ENCODE assay signal across 8 mouse cellular contexts in genomic region chr7:100950481-100951010, GRCm38 (mm10). TPM values are rescaled to one million over a fixed set of nuclear protein-coding genes. Genes with fewer than 3 reads are reported as not detected.
DNase-seq lines count a peak whose midpoint lies in the region; ATAC-seq and TF ChIP-seq lines count a peak whose summit lies in the region.

No protein-coding gene starts in this region.

- H3K9ac ChIP-seq in kidney, embryonic 16.5 days (replicated peaks; ENCODE audit: low read length) = no peak overlapping the region

- WGBS in bone marrow, adult 2 months = 4% methylated on average over 12 of the region's 12 CpGs
- 26% methylated on average over 12 of the region's 12 CpGs for WGBS in kidney, embryonic 16.5 days

- no peak overlapping the region for H3K4me2 ChIP-seq in kidney, embryonic 16.5 days (replicated peaks; ENCODE audit: low read depth, low read length)

- DNase-seq in adrenal gland, adult (ENCODE audit: inconsistent age in 2 of 2, low spot score in 1 of 2) = peak; percentile 48 to 56
- no peak for DNase-seq in adrenal gland, postnatal 4 days (ENCODE audit: low spot score in 2 of 2)
- no peak for DNase-seq in ovary, postnatal 36 days (ENCODE audit: low spot score)
- DNase-seq in cerebellum, adult 11 months = no peak
- DNase-seq in urinary bladder, adult 18-20 months (ENCODE audit: low spot score in 2 of 2) = no peak

- H3K4me1 ChIP-seq in bone marrow, adult 2 months (ENCODE audit: control insufficient read depth, insufficient read depth, low read length) = peaks cover 7% of the 10 kb centered on the region; the same call in 1 of the 2 replicates
- peaks cover 26% of the 10 kb centered on the region for H3K4me1 ChIP-seq in kidney, embryonic 16.5 days (ENCODE audit: insufficient read depth, low read length)

- no peak for TF ChIP-seq POLR2A in bone marrow, adult 2 months (IDR thresholded peaks at IDR 0.05; ENCODE audit: borderline replicate concordance, control insufficient read depth, low read depth, low read length)

- no peaks in the 10 kb centered on the region for H3K9me3 ChIP-seq in kidney, embryonic 16.5 days (ENCODE audit: low read length)

- no peak overlapping the region for H3K4me3 ChIP-seq in bone marrow, adult 2 months (replicated peaks; ENCODE audit: control insufficient read depth, low read depth, low read length)
- H3K4me3 ChIP-seq in kidney, embryonic 16.5 days (ENCODE audit: low read length) = no peak overlapping the region

- peak overlapping the region; percentile 12 for H3K27ac ChIP-seq in bone marrow, adult 2 months (ENCODE audit: control insufficient read depth, insufficient read depth, low read depth, low read length, poor library complexity)
- peak overlapping the region; percentile 88 for H3K27ac ChIP-seq in kidney, embryonic 16.5 days (ENCODE audit: low read length)

- peak; percentile 81 for ATAC-seq in kidney, embryonic 16.5 days (ENCODE audit: low FRiP score, low TSS enrichment)
- peak; percentile 87 for ATAC-seq in megakaryocyte, adult 5-6 weeks (ENCODE audit: poor library complexity, severe bottlenecking)

- H3K36me3 ChIP-seq in kidney, embryonic 16.5 days (ENCODE audit: insufficient read depth, low read length) = no peaks in the 10 kb centered on the region

- no peaks in the 10 kb centered on the region for H3K27me3 ChIP-seq in kidney, embryonic 16.5 days (ENCODE audit: insufficient read depth, low read length)

- TF ChIP-seq CTCF in bone marrow, adult 2 months (IDR thresholded peaks at IDR 0.05; ENCODE audit: control insufficient read depth, insufficient read depth, low read length) = no peak

RNA-seq across cellular contexts. Expression of gene Arhgef17, which starts 18.6 kb away (rescaled TPM):
- total RNA-seq in adrenal gland, postnatal 4 days (2021) = 10 to 100 TPM; 73.3 to 79.3 TPM
- 2.6 and 8.9 TPM in 2 replicates for polyA plus RNA-seq in bone marrow, adult 2 months (2011; ENCODE audit: insufficient read depth, insufficient read length, low replicate concordance, missing spikeins)
- 10.7 and 10.8 TPM in 2 replicates for polyA plus RNA-seq in kidney, embryonic 16.5 days (2015; fragmentation: Nextera tagmentation; extraction: Ambion mirVana)
- total RNA-seq in megakaryocyte, adult 5-6 weeks (2015) = 0.09 and 0.21 TPM in 2 replicates
- total RNA-seq in megakaryocyte, adult 5-6 weeks (2017) = 0.12 TPM in 1 of 2 replicates, not detected in the other

RNA-seq across cellular contexts. Expression of gene P2ry6, which starts 23.9 kb away (rescaled TPM):
- total RNA-seq in adrenal gland, postnatal 4 days (2021) = 1 to 10 TPM; 6.5 to 7.1 TPM
- 1.3 TPM in 2 replicates for polyA plus RNA-seq in bone marrow, adult 2 months (2011; ENCODE audit: insufficient read depth, insufficient read length, low replicate concordance, missing spikeins)
- 4.8 and 5.2 TPM in 2 replicates for polyA plus RNA-seq in kidney, embryonic 16.5 days (2015; fragmentation: Nextera tagmentation; extraction: Ambion mirVana)
- 32.8 and 34.2 TPM in 2 replicates for total RNA-seq in megakaryocyte, adult 5-6 weeks (2015)
- total RNA-seq in megakaryocyte, adult 5-6 weeks (2017) = 12.0 and 12.9 TPM in 2 replicates

Comparison
In these comparisons a context has a peak if more than half of its experiments do, and no peak if none do; other contexts are left out.
1. DNase-seq: peak in adrenal gland, adult (2 of 2); none in adrenal gland, postnatal 4 days (0 of 2), ovary, postnatal 36 days (single experiment), cerebellum, adult 11 months (single experiment) and urinary bladder, adult 18-20 months (0 of 2).
2. RNA of gene Arhgef17, which starts 18.6 kb away (total RNA-seq): 73.3 to 79.3 TPM in adrenal gland, postnatal 4 days; 0.09 to 0.21 TPM in megakaryocyte, adult 5-6 weeks; every median in the first group is over 10 times any median in the second.